ENCODE assay signal across 9 mouse cellular contexts in genomic region chr14:48421476-48421875, GRCm38 (mm10). TPM values are rescaled to one million over a fixed set of nuclear protein-coding genes. Genes with fewer than 3 reads are reported as not detected.
DNase-seq lines count a peak whose midpoint lies in the region; ATAC-seq lines count a peak whose summit lies in the region.
"Had no signal": no experiment of that assay in that cellular context is flagged by ENCODE, and none has a peak within 500 bp of the region (broad histone marks: within the 10 kb centered on the region; RNA-seq: fewer than 3 reads in every experiment).

No protein-coding gene starts in this region.

- intact Hi-C loops in left cerebral cortex, postnatal 36 days (cut with DNase I): no loop called here

- 0 out of 2 replicates have a peak, but pooled peaks cover 4% of the 10 kb centered on the region for H3K27me3 ChIP-seq in heart, embryonic 16.5 days (ENCODE audit: control insufficient read depth, insufficient read depth, low read length)

- H3K36me3 ChIP-seq in heart, embryonic 16.5 days (ENCODE audit: control insufficient read depth, insufficient read depth): no peaks in the 10 kb centered on the region
- H3K36me3 ChIP-seq: forebrain, embryonic 15.5 days had no signal

- peaks cover 8% of the 10 kb centered on the region; the same call in 1 of the 2 replicates for H3K4me1 ChIP-seq in heart, embryonic 16.5 days (ENCODE audit: control insufficient read depth, insufficient read depth, low read length)

- WGBS in heart, embryonic 16.5 days: 14% methylated on average over 6 of the region's 6 CpGs

- peak overlapping the region; percentile 19; the same call in 1 of the 2 replicates for H3K27ac ChIP-seq in heart, embryonic 16.5 days (ENCODE audit: low read length)
- H3K27ac ChIP-seq: forebrain, embryonic 15.5 days had no signal

- H3K9me3 ChIP-seq in heart, embryonic 16.5 days (replicated peaks; ENCODE audit: control insufficient read depth, low read length): no peaks in the 10 kb centered on the region
- H3K9me3 ChIP-seq: forebrain, embryonic 15.5 days had no signal

- H3K9ac ChIP-seq in heart, embryonic 16.5 days (ENCODE audit: low read length): no peak overlapping the region; the same call in 1 of the 2 replicates
- H3K9ac ChIP-seq: forebrain, embryonic 15.5 days had no signal

- no peak overlapping the region for H3K4me3 ChIP-seq in heart, embryonic 16.5 days (ENCODE audit: low read length)
- H3K4me3 ChIP-seq: forebrain, embryonic 15.5 days had no signal

- H3K4me2 ChIP-seq in heart, embryonic 16.5 days (ENCODE audit: low read depth, low read length): peak overlapping the region; percentile 59
- H3K4me2 ChIP-seq: forebrain, embryonic 15.5 days had no signal

- 0 out of 2 replicates have a peak, but pooled peaks have one; percentile 39 for ATAC-seq in heart, embryonic 16.5 days (replicated peaks; ENCODE audit: extremely low read depth, insufficient read depth, low FRiP score)
- ATAC-seq: forebrain, embryonic 15.5 days had no signal

- no peak for DNase-seq in heart, adult 8-10 months (ENCODE audit: low spot score)
- peak; percentile 11 for DNase-seq in retina, postnatal 1 day
- DNase-seq in retina, embryonic 14.5 days (ENCODE audit: low spot score): no peak
- peak; percentile 53 to 60 for DNase-seq in left cerebral cortex, postnatal 36 days (ENCODE audit: low spot score in 2 of 2)
- DNase-seq in thymus, postnatal 25 days: peak; percentile 38
- no peak for DNase-seq in spleen, adult 12 weeks (ENCODE audit: low spot score)
- no peak for DNase-seq in gastrocnemius, adult 8-10 months (ENCODE audit: low spot score in 2 of 2)

RNA-seq across cellular contexts. Expression of gene Tmem260, which starts 24.4 kb away (rescaled TPM):
- polyA plus RNA-seq in heart, embryonic 16.5 days (2015; fragmentation: Nextera tagmentation; extraction: Ambion mirVana): 11.8 and 12.5 TPM in 2 replicates
- total RNA-seq in heart, adult 8-10 months (2022): 1 to 10 TPM; 9.2 to 10.0 (median 9.4) TPM
- 10 to 100 TPM; 20.0 to 30.4 TPM for total RNA-seq in left cerebral cortex, postnatal 36 days (2021)
- total RNA-seq in gastrocnemius, adult 8-10 months (2022): 1 to 10 TPM; 2.9 to 4.3 (median 3.7) TPM

Comparison
In these comparisons a context has a peak if more than half of its experiments do, and no peak if none do; other contexts are left out.
1. DNase-seq: peak in retina, postnatal 1 day (single experiment), left cerebral cortex, postnatal 36 days (2 of 2) and thymus, postnatal 25 days (single experiment); none in heart, adult 8-10 months (single experiment), retina, embryonic 14.5 days (single experiment), spleen, adult 12 weeks (single experiment) and gastrocnemius, adult 8-10 months (0 of 2).